Mouse (Mus musculus) kidney, embryonic 16.5 days (tissue): ENCODE data around the gene Limd1. TPM values are rescaled to one million over a fixed set of nuclear protein-coding genes. Genes with fewer than 3 reads are reported as not detected.
A peak's percentile ranks its signal among the peaks of the same experiment; 100 is the strongest.

Experiments
- ATAC-seq: fragments of 200-750 bp; cut with Nextera tagmentation; 2 replicates; pipeline ENCODE4 v1.8.0; 2017; ENCODE audit warnings: moderate TSS enrichment; ENCODE audit not compliant: low FRiP score, low TSS enrichment
- H3K27ac ChIP-seq: fragments of 300-500 bp; sonication (generic); 2 replicates; pipeline ENCODE4 v1.5.1; 2014; ENCODE audit warnings: low read length
- H3K27me3 ChIP-seq: fragments of 300-500 bp; sonication (generic); 2 replicates; pipeline ENCODE4 v1.6.1; 2014; ENCODE audit warnings: low read length, control low read depth, mixed read lengths; ENCODE audit not compliant: insufficient read depth
- H3K36me3 ChIP-seq: fragments of 300-500 bp; sonication (generic); 2 replicates; pipeline ENCODE4 v1.6.1; 2014; ENCODE audit warnings: low read length, control low read depth, mixed read lengths; ENCODE audit not compliant: insufficient read depth
- H3K4me1 ChIP-seq: fragments of 300-500 bp; sonication (generic); 2 replicates; pipeline ENCODE4 v1.6.1; 2014; ENCODE audit warnings: low read length, control low read depth, mixed read lengths; ENCODE audit not compliant: insufficient read depth
- H3K4me2 ChIP-seq: fragments of 300-500 bp; sonication (generic); replicated peaks from 2 replicates; pipeline ENCODE4 v1.6.1; 2014; ENCODE audit warnings: low read depth, low read length
- H3K4me3 ChIP-seq: fragments of 300-500 bp; sonication (generic); 2 replicates; pipeline ENCODE4 v1.5.1; 2014; ENCODE audit warnings: mild to moderate bottlenecking, low read length
- H3K9ac ChIP-seq: fragments of 300-500 bp; sonication (generic); replicated peaks from 2 replicates; pipeline ENCODE4 v1.6.1; 2014; ENCODE audit warnings: low read length
- H3K9me3 ChIP-seq: fragments of 300-500 bp; sonication (generic); 2 replicates; pipeline ENCODE4 v1.6.1; 2016; ENCODE audit warnings: low read length, control low read depth
- WGBS: fragments of 180-500 bp; shearing (Covaris S2); extraction: QIAGEN DNeasy Blood & Tissue Kit; methylation state at CpG from one replicate; pipeline ENCODE4 v1.1.7; 2014; 5-methylcytosine and 5-hydroxymethylcytosine counted together
- polyA plus RNA-seq: library from polyadenylated mRNA; unstranded; fragments of >200 nt; fragmentation: Nextera tagmentation; extraction: Ambion mirVana; gene quantifications from 2 replicates; pipeline ENCODE4 v1.2.1, GENCODE M21; 2015

Limd1 gene
- polyA plus RNA-seq, 1 experiment from 2014 or later, result 55.7 TPM

DNA sequence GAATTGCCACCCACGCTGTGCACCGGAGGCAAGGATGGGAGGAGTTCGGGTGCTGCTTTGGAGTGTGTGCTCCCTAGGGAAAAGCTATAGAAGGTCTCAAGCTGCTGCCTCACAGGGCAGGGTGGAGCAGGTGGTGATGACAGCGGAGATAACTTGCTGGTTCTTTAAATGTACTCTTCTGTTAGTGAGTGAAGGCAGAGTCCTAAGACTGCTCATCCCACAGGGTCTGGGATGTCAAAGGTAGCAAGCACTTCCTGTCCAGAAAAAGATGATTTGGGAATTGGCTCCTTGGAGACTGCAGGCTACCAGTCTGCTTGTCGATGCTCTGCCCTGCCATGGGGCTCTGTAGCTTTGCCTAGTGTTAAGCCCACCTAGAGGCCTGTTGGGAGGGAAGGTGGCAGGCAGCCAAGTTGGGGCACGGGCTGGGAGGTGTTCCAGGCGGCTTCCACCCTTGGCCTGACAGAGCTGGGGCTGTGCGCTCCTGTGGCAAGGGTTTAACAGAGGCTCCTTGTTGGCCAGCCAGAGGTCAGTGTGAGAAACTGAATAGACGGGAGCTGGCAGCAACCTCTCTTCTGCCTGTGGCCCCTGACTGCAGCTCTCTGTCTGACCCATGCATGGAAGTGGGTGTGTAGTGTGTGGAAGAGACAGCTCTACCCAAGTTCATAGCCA lies 13.5 kb downstream of the Limd1 start:
- 63% methylated on average over 9 of the region's 9 CpGs for WGBS
- H3K4me2 ChIP-seq, result no peak overlapping the region
- peak; percentile 68 for ATAC-seq
- no peaks in the 10 kb centered on the region for H3K27me3 ChIP-seq
- peaks cover 49% of the 10 kb centered on the region for H3K4me1 ChIP-seq
- H3K9ac ChIP-seq, result 0 out of 2 replicates have a peak overlapping the region, but pooled peaks have one; percentile 6
- no peaks in the 10 kb centered on the region for H3K36me3 ChIP-seq
- H3K4me3 ChIP-seq, result no peak overlapping the region
- H3K9me3 ChIP-seq, result no peaks in the 10 kb centered on the region
- peak overlapping the region; percentile 20; the same call in 1 of the 2 replicates for H3K27ac ChIP-seq

DNA sequence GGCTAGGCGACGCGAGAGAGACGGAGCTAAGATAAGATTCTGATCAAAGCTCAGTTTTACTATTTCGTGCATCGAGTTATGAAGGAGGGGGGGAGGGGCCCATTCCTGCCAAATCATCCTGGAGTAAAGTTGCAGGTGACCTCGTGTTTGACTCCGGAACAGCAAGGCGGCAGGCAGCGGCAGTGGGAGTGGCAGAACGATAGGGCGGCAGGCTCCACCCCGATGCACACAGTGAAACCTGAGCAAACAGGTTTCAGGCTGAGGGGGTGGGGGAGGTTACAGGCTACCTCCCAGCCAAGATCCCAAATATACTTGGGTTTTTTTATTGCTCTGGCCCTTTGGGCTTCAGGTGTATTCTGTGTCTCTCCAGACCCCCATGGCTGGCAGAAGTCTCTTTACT lies 18.2 kb downstream of the Limd1 start:
- no peak overlapping the region for H3K9ac ChIP-seq
- H3K36me3 ChIP-seq, result 0 out of 2 replicates have a peak, but pooled peaks cover 3% of the 10 kb centered on the region
- peaks cover 17% of the 10 kb centered on the region for H3K4me1 ChIP-seq
- ATAC-seq, result peak; percentile 60; the same call in 1 of the 2 replicates
- H3K27me3 ChIP-seq, result no peaks in the 10 kb centered on the region
- 8% methylated on average over 13 of the region's 13 CpGs for WGBS
- H3K4me3 ChIP-seq, result peak overlapping the region; percentile 17; the same call in 1 of the 2 replicates
- peak overlapping the region; percentile 42 for H3K4me2 ChIP-seq
- H3K27ac ChIP-seq, result no peak overlapping the region
- no peaks in the 10 kb centered on the region for H3K9me3 ChIP-seq

DNA sequence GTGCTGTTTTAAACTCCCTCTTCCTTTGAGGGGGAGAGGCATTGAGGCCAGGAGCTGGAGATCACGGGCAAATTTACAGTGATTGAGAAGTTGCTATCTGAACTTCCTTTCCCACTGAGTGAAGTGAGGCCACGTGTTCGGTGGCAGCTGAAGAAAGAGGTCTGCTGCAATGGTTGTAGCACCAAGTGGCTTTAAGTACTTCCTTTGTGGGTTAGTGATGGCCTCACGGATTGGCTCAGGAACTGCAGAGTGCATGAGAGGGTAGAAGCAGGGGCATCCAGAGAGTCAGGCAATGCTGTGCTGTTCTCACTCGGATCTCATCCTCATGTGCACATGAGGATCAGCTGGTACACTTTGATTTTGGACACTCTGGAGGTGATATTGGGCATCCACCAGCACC lies 19.4 kb downstream of the Limd1 start:
- WGBS, result 66% methylated on average over 5 of the region's 5 CpGs
- Histone ChIP-seq H3K36me3 (peaks cover 9% of the 10 kb centered on the region), H3K27me3 (no peaks in the 10 kb centered on the region), H3K4me2 (no peak overlapping the region), H3K4me1 (peaks cover 6% of the 10 kb centered on the region), H3K4me3 (no peak overlapping the region), H3K9ac (no peak overlapping the region), H3K9me3 (no peaks in the 10 kb centered on the region), H3K27ac (no peak overlapping the region)
- ATAC-seq, result no peak

DNA sequence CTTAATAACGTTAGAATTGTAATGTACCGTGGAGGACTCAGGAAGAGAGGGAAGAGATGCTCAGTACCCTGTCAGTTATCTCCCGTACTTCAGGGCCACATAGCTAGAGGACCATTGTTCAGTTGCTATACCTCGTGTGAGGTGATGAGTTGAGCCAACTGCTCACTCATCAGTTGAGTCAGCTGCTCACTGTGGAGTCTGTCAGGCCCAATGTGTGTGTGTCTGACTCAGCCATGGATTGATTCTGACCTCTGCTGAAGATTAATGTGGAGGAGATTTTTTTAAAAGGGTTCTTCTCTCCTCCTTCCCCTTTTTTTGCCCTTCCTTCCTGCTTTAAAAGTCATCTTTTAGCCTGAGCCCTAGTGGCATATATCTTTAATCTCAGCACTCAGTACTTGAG lies 22.0 kb downstream of the Limd1 start:
- Histone ChIP-seq H3K36me3 (peaks cover 11% of the 10 kb centered on the region), H3K4me3 (no peak overlapping the region), H3K27me3 (no peaks in the 10 kb centered on the region), H3K9me3 (no peaks in the 10 kb centered on the region), H3K27ac (no peak overlapping the region), H3K4me2 (no peak overlapping the region), H3K9ac (no peak overlapping the region), H3K4me1 (peaks cover 6% of the 10 kb centered on the region)
- WGBS, result 82% methylated on average over 4 of the region's 4 CpGs
- no peak for ATAC-seq

DNA sequence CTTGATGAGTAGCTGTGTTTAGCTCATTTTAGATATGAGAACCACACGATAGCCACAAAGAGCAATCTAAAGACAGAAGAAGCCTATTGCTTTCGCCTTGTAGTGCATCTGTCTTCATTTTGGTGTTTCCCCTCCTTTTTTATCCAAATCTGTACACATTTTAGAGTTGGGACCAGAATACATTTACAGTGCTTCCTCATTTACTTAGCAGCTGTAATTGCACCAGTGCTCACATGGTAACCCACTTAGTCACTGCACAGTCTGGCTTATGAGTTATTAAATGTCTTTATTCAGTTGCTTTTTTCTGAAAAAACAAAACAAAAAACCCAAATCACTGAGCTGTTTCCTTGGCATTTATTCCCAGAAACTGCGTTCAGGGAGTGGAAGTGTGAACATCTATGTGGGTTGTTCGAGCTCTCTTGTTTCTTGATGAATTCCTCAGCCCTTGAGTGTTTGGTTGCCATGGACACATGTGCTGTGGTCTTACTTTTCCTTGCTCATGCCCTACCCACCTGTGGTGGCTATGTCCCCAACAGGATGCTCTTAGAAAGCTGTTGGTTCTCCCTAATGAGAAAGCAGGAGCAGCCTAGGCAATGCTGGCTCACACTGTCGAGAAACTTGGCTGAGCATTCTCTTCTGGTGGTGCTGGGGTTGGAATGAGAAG lies 24.8 kb downstream of the Limd1 start:
- 83% methylated on average over 5 of the region's 5 CpGs for WGBS
- ATAC-seq, result no peak
- H3K9me3 ChIP-seq, result no peaks in the 10 kb centered on the region
- H3K4me1 ChIP-seq, result peaks cover 13% of the 10 kb centered on the region
- H3K36me3 ChIP-seq, result peaks cover 11% of the 10 kb centered on the region
- H3K4me3 ChIP-seq, result no peak overlapping the region
- no peaks in the 10 kb centered on the region for H3K27me3 ChIP-seq
- H3K4me2 ChIP-seq, result no peak overlapping the region
- H3K27ac ChIP-seq, result no peak overlapping the region
- no peak overlapping the region for H3K9ac ChIP-seq

DNA sequence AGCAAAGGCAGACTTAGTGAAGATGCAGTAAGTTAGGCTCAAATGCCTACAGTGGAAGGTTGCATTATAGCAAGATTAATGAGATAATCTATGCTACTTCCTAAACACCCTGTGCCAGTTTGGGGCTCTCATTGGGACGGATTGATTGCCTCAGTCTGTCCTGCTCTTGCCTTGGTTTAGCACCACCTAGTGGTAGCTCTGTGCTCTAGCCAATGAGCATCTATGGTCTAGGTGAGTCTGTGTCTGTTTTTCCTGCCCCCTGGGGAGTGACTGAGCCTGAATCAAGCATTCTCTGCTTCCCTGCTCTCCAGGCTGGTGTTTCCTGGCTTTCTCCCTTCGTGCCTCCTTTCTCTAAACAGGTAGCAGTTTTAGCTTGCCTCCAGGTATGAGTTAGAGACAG lies 25.8 kb downstream of the Limd1 start:
- no peaks in the 10 kb centered on the region for H3K9me3 ChIP-seq
- peaks cover 13% of the 10 kb centered on the region for H3K4me1 ChIP-seq
- no peak overlapping the region for H3K4me3 ChIP-seq
- H3K9ac ChIP-seq, result no peak overlapping the region
- H3K36me3 ChIP-seq, result peaks cover 11% of the 10 kb centered on the region
- no peaks in the 10 kb centered on the region for H3K27me3 ChIP-seq
- H3K27ac ChIP-seq, result no peak overlapping the region
- 17% methylated on average over 2 of the region's 2 CpGs for WGBS
- no peak overlapping the region for H3K4me2 ChIP-seq
- ATAC-seq, result peak; percentile 70

DNA sequence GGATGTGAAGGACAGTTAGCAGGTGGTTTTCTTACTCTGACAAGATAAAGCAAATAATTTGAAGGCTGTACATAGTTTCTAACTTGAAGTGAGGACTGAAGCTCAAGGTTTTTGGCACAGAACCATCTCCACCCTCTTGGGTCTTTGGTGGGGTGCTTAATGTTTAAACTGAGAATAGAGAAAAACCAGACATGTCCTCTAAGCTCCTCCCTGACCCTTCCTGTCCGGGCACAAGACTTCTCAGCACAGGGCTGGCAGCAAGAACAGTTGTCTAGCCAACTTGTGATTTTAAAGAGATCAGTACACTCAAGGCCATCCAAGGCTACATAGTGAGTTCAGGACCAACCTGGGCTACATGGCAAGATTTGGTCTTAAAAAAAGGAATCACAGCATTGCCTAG lies 27.1 kb downstream of the Limd1 start:
- H3K4me3 ChIP-seq, result no peak overlapping the region
- H3K4me1 ChIP-seq, result peaks cover 24% of the 10 kb centered on the region
- no peaks in the 10 kb centered on the region for H3K27me3 ChIP-seq
- no peak overlapping the region for H3K9ac ChIP-seq
- no peak overlapping the region for H3K4me2 ChIP-seq
- no peaks in the 10 kb centered on the region for H3K9me3 ChIP-seq
- H3K27ac ChIP-seq, result no peak overlapping the region
- no peak for ATAC-seq
- WGBS, result 62% methylated on average over 1 of the region's 1 CpGs
- H3K36me3 ChIP-seq, result peaks cover 13% of the 10 kb centered on the region

DNA sequence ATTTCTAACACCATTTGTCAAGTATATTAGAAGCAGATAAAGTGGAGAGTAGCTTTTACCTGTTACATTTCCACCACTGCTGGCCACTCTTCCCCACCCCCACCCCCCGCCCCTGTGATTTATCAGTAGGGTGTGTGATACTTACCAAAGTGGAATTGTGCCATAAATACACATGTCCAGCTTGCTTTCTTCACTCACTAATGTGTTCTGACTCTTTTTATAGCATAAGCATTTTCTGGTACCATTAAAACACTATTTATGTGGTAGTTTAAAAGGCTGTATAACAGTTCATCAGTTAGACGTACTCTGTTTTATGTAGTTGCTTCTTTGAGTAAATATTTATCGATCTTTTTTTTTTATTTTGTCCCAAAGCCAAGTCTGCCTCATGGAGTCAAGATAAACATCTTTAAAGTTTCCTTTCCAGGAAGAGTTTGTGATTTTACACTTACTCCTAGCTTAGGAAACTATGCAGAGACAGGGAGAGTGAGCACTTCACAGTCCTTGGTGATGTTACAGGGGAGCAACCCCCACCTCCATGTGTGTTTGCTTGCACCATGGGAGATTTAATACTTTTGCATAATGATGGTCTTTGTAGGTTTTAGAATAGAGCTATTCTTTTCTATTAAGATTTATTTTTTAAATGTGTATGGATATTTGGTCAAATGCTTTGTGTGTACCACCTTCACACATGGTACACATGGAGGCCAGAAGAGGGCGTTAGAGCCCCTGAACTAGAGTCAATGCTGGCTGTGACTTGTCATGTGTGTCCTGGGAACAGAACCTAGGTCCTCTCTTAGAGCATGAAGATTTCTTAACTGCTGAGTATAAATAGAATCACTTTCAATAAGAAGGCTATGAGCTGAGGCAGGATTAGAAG lies 28.0 kb downstream of the Limd1 start:
- no peaks in the 10 kb centered on the region for H3K27me3 ChIP-seq
- 0 out of 2 replicates have a peak overlapping the region, but pooled peaks have one; percentile 38 for H3K27ac ChIP-seq
- ATAC-seq, result peak; percentile 66
- H3K4me3 ChIP-seq, result no peak overlapping the region
- no peak overlapping the region for H3K4me2 ChIP-seq
- 53% methylated on average over 4 of the region's 4 CpGs for WGBS
- H3K9ac ChIP-seq, result no peak overlapping the region
- no peaks in the 10 kb centered on the region for H3K9me3 ChIP-seq
- H3K4me1 ChIP-seq, result peaks cover 25% of the 10 kb centered on the region
- H3K36me3 ChIP-seq, result peaks cover 20% of the 10 kb centered on the region

DNA sequence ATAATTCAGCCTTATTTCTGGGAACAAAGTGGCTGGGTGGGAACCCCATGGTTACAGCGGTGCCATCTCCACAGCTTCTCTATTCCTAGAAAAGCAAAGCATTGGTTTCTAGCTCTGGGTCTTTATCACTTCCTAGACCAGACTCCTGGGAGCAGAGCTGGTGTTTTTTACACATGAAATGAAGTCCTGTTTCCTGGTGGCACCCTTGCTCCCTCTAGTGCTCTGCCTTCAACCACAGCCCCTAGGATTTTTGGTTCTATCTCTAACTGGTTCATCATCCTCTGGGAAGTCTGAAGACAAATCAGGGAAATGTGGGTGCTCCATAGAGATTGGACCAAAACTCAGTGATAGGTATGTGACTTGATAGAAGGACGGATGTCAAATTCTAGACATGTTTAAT lies 28.9 kb downstream of the Limd1 start:
- 79% methylated on average over 2 of the region's 2 CpGs for WGBS
- H3K27me3 ChIP-seq, result no peaks in the 10 kb centered on the region
- H3K4me2 ChIP-seq, result no peak overlapping the region
- H3K4me3 ChIP-seq, result no peak overlapping the region
- H3K4me1 ChIP-seq, result peaks cover 25% of the 10 kb centered on the region
- no peak overlapping the region for H3K9ac ChIP-seq
- no peak for ATAC-seq
- H3K27ac ChIP-seq, result no peak overlapping the region
- H3K36me3 ChIP-seq, result peaks cover 23% of the 10 kb centered on the region
- no peaks in the 10 kb centered on the region for H3K9me3 ChIP-seq
